In genomic region chr13:21781639-21782038, GRCm38 (mm10) we compare ENCODE assay signal across 1 mouse cellular context.
TF ChIP-seq lines count a peak whose summit lies in the region.

No protein-coding gene starts in this region.

TF ChIP-seq in MEL, 35 proteins besides CTCF, POLR2A, EP300 and RAD21:
- TF ChIP-seq POLR2AphosphoS2 (IDR thresholded peaks at IDR 0.05; ENCODE audit: low read length) (no peak), SIN3A (IDR thresholded peaks at IDR 0.05; ENCODE audit: low read length) (no peak), USF1 (IDR thresholded peaks at IDR 0.05; ENCODE audit: low read depth, low read length) (no peak), USF2 (IDR thresholded peaks at IDR 0.05; ENCODE audit: borderline replicate concordance in 1 of 2, insufficient read depth in 1 of 2, low read depth in 1 of 2, low read length in 2 of 2) (no peak), JUND (IDR thresholded peaks at IDR 0.05; ENCODE audit: low read depth, low read length) (no peak), HCFC1 (IDR thresholded peaks at IDR 0.05; ENCODE audit: low read depth, low read length) (no peak), POLR2AphosphoS5 (IDR thresholded peaks at IDR 0.05; ENCODE audit: borderline replicate concordance, low read depth, low read length) (no peak), CHD1 (IDR thresholded peaks at IDR 0.05; ENCODE audit: low read depth, low read length) (no peak), MEF2A (IDR thresholded peaks at IDR 0.05; ENCODE audit: extremely low read depth, insufficient replicate concordance, low read depth, low read length, poor library complexity, severe bottlenecking) (no peak), ELF1 (IDR thresholded peaks at IDR 0.05; ENCODE audit: low read depth, low read length) (no peak), E2F4 (IDR thresholded peaks at IDR 0.05; ENCODE audit: borderline replicate concordance, low read depth, low read length) (no peak), NRF1 (IDR thresholded peaks at IDR 0.05; ENCODE audit: insufficient read depth, low read depth, low read length, poor library complexity, severe bottlenecking) (no peak), CHD2 (IDR thresholded peaks at IDR 0.05; ENCODE audit: low read length) (no peak), ZKSCAN1 (IDR thresholded peaks at IDR 0.05; ENCODE audit: low read depth, low read length) (no peak), SMC3 (IDR thresholded peaks at IDR 0.05; ENCODE audit: low read depth, low read length) (no peak), MAX (IDR thresholded peaks at IDR 0.05; ENCODE audit: low read length) (no peak)
